Mouse (Mus musculus) spleen, adult 2 months (tissue): Measurements from ENCODE around the gene Maml1.

Experiments used
- CTCF ChIP-seq: fragments of 200-500 bp; IDR thresholded peaks from 2 replicates; pipeline ENCODE4 v1.5.1; 2011; ENCODE audit warnings: mild to moderate bottlenecking, inconsistent platforms; ENCODE audit not compliant: insufficient read depth, insufficient read length, insufficient replicate concordance; ENCODE audit errors: extremely low read depth
- POLR2A ChIP-seq: fragments of 200-500 bp; IDR thresholded peaks from 2 replicates; pipeline ENCODE4 v1.6.1; 2011; ENCODE audit warnings: low read depth, low read length, inconsistent platforms

GRCm38 (mm10) chr11:50225611-50226378, 66.3 kb downstream of the Maml1 start:
- TF ChIP-seq CTCF, result no peak
- TF ChIP-seq POLR2A, result no peak
